Mouse (Mus musculus) liver, embryonic 14.5 days (tissue): ENCODE measurements around the gene Bnip3. TPM values are rescaled to one million over a fixed set of nuclear protein-coding genes. Genes with fewer than 3 reads are reported as not detected.

Experiments used
- ATAC-seq: fragments of 200-750 bp; cut with Nextera tagmentation; 2 replicates; pipeline ENCODE4 v1.8.0; 2017; ENCODE audit warnings: moderate number of reproducible peaks, mild to moderate bottlenecking, moderate library complexity; ENCODE audit not compliant: insufficient read depth
- DNase-seq, 3 experiments: peaks; one replicate each; pipeline ENCODE4 v3.0.0-alpha.2; 2012 to 2013; ENCODE audit warnings: low read depth in 3 of 3, low spot score in 3 of 3
- H3K27ac ChIP-seq: fragments of 300-500 bp; sonication (generic); 2 replicates; pipeline ENCODE4 v1.5.1; 2014; ENCODE audit warnings: moderate library complexity, mild to moderate bottlenecking, control low read depth, inconsistent platforms
- H3K27me3 ChIP-seq: fragments of 300-500 bp; sonication (generic); 2 replicates; pipeline ENCODE4 v1.6.1; 2014; ENCODE audit warnings: mild to moderate bottlenecking, low read length, moderate library complexity; ENCODE audit not compliant: control insufficient read depth, insufficient read depth
- H3K36me3 ChIP-seq: fragments of 300-500 bp; sonication (generic); replicated peaks from 2 replicates; pipeline ENCODE4 v1.6.1; 2014; ENCODE audit warnings: low read depth; ENCODE audit not compliant: control insufficient read depth, insufficient read depth
- H3K4me1 ChIP-seq, 2 experiments: fragments of 200-500 bp in 1 of 2; fragments of 300-500 bp in 1 of 2; sonication (generic) in 1 of 2; replicated peaks; 2 replicates each; pipeline ENCODE4 v1.6.1; 2012 to 2014; ENCODE audit warnings: antibody characterized with exemption in 1 of 2, inconsistent platforms in 1 of 2, low read length in 1 of 2; ENCODE audit not compliant: control insufficient read depth in 2 of 2, insufficient read depth in 2 of 2
- H3K4me2 ChIP-seq: fragments of 300-500 bp; sonication (generic); 2 replicates; pipeline ENCODE4 v1.6.1; 2014; ENCODE audit warnings: low read depth, mild to moderate bottlenecking, control low read depth, moderate library complexity
- H3K4me3 ChIP-seq, 2 experiments: fragments of 200-500 bp in 1 of 2; fragments of 300-500 bp in 1 of 2; sonication (generic) in 1 of 2; 2 replicates each; pipeline ENCODE4 v1.5.1; 2012 to 2014; ENCODE audit warnings: low read depth in 2 of 2, low read length in 2 of 2, mild to moderate bottlenecking in 2 of 2, control low read depth in 1 of 2, inconsistent platforms in 1 of 2, moderate library complexity in 1 of 2; ENCODE audit not compliant: insufficient read depth in 1 of 2
- H3K9ac ChIP-seq: fragments of 300-500 bp; sonication (generic); replicated peaks from 2 replicates; pipeline ENCODE4 v1.6.1; 2014; ENCODE audit warnings: mild to moderate bottlenecking, control low read depth, moderate library complexity
- H3K9me3 ChIP-seq: fragments of 300-500 bp; sonication (generic); 2 replicates; pipeline ENCODE4 v1.6.1; 2016; ENCODE audit warnings: low read length, mixed read lengths; ENCODE audit not compliant: control insufficient read depth
- CTCF ChIP-seq: IDR thresholded peaks from 2 replicates; pipeline ENCODE4 v1.5.1; 2016; ENCODE audit warnings: antibody characterized with exemption, low read depth, control low read depth
- EP300 ChIP-seq: IDR thresholded peaks from 2 replicates; pipeline ENCODE4 v1.6.1; 2016; ENCODE audit warnings: antibody characterized with exemption, low read depth
- WGBS: fragments of 180-500 bp; shearing (Covaris S2); extraction: QIAGEN DNeasy Blood & Tissue Kit; methylation state at CpG from one replicate; pipeline ENCODE4 v1.1.7; 2014; ENCODE audit not compliant: insufficient replicate concordance; 5-methylcytosine and 5-hydroxymethylcytosine counted together
- polyA plus RNA-seq, 2 experiments: library from polyadenylated mRNA; depleted of rRNA in 1 of 2; stranded (reverse) in 1 of 2; unstranded in 1 of 2; fragments of >200 nt; fragmentation: Nextera tagmentation in 1 of 2; extraction: Ambion mirVana in 1 of 2; gene quantifications; 2 replicates each; pipeline versions ENCODE4 v1.2.1 to v1.2.3; 2012 to 2014

Bnip3 gene
- 15.0 and 18.7 TPM in 2 replicates for polyA plus RNA-seq (2012; rRNA removed)
- 63.0 and 77.1 TPM in 2 replicates for polyA plus RNA-seq (2014; fragmentation: Nextera tagmentation; extraction: Ambion mirVana)

GRCm38 (mm10) chr7:138909277-138910192 lies at the start of gene Bnip3:
Bnip3 (minus strand) TSS chr7:138909519.
- Histone ChIP-seq H3K36me3 (no peaks in the 10 kb centered on the region), H3K9me3 (no peaks in the 10 kb centered on the region), H3K27ac (peak within 1 kb of the TSS; percentile 26), H3K4me3 (peak within 1 kb of the TSS; percentile 62 to 78), H3K4me2 (peak within 1 kb of the TSS; percentile 88), H3K27me3 (no peaks in the 10 kb centered on the region), H3K9ac (peak within 1 kb of the TSS; percentile 83), H3K4me1 (peaks cover 18 to 39% of the 10 kb centered on the region in 2 experiments)
- WGBS, result under 1% methylated on average over 66 of the region's 66 CpGs
- DNase-seq (peak; percentile 80 to 84 (median 81)), ATAC-seq (peak; percentile 93)
- TF ChIP-seq EP300 (0 out of 2 replicates have a peak, but pooled peaks have one; percentile 23), CTCF (no peak; the same call in 1 of the 2 replicates)

DNA sequence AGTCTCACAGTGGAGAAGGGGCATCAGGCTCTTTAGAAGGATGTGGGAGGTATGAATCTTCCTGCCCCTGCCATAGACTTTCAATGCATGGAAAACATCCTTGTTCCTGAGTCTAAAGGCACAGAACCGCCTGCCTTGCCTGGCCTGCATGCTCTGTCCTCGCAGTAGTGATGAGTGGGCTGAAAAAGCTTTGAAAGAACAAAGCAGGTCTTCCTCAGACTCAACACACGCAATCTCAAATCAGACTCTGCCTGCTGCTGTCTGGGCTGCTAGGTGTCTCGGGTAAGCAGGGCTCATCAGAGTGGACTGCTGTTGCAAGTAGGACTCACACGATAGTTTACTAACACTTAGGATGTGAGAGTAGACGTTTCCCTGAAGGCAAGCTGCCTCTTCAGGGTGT lies 47.8 kb upstream of the Bnip3 start:
- no peak for TF ChIP-seq EP300
- no peak for TF ChIP-seq CTCF
- H3K4me3 ChIP-seq, result no peak overlapping the region
- H3K27ac ChIP-seq, result no peak overlapping the region
- H3K9me3 ChIP-seq, result no peaks in the 10 kb centered on the region
- no peaks in the 10 kb centered on the region for H3K36me3 ChIP-seq
- H3K9ac ChIP-seq, result no peak overlapping the region
- H3K4me2 ChIP-seq, result no peak overlapping the region
- 44% methylated on average over 6 of the region's 6 CpGs for WGBS
- H3K27me3 ChIP-seq, result no peaks in the 10 kb centered on the region
- ATAC-seq, result no peak
- no peaks in the 10 kb centered on the region for H3K4me1 ChIP-seq
- DNase-seq, result no peak

DNA sequence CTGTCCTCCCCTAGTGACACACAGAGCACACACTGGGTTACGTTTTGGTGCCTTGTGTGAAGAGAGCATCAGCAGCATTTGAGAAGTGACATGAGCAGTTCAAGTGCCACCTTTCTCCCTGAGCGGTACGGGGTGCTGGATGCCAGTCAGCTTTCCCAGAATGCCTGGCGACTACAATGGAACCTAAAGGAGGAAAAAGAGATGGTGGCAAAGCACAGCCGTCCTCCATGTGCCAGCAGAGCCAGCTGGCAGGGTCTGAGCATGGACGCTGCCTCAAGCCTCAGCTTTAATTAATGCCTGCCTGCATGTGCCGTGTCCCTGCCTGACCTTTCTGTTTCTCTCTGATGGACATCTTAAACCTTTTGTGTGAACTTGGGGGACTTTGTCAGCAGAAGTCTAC lies 46.5 kb upstream of the Bnip3 start:
- Histone ChIP-seq H3K27me3 (no peaks in the 10 kb centered on the region), H3K4me2 (no peak overlapping the region), H3K27ac (no peak overlapping the region), H3K36me3 (no peaks in the 10 kb centered on the region), H3K4me3 (no peak overlapping the region), H3K9ac (no peak overlapping the region), H3K4me1 (no peaks in the 10 kb centered on the region), H3K9me3 (no peaks in the 10 kb centered on the region)
- DNase-seq (no peak), ATAC-seq (no peak)
- WGBS, result 58% methylated on average over 7 of the region's 7 CpGs
- TF ChIP-seq CTCF (no peak), EP300 (no peak)

- Histone ChIP-seq H3K4me3 (no peak overlapping the region), H3K27ac (no peak overlapping the region), H3K9me3 (no peaks in the 10 kb centered on the region), H3K27me3 (no peaks in the 10 kb centered on the region), H3K9ac (no peak overlapping the region), H3K4me1 (no peaks in the 10 kb centered on the region), H3K4me2 (no peak overlapping the region), H3K36me3 (no peaks in the 10 kb centered on the region)
- TF ChIP-seq EP300 (no peak), CTCF (no peak)
- WGBS, result 37% methylated on average over 8 of the region's 8 CpGs
- no peak for ATAC-seq
- DNase-seq, result no peak
These were observed 39.0 kb upstream of the Bnip3 start for GRCm38 (mm10) chr7:138948309-138948708.

DNA sequence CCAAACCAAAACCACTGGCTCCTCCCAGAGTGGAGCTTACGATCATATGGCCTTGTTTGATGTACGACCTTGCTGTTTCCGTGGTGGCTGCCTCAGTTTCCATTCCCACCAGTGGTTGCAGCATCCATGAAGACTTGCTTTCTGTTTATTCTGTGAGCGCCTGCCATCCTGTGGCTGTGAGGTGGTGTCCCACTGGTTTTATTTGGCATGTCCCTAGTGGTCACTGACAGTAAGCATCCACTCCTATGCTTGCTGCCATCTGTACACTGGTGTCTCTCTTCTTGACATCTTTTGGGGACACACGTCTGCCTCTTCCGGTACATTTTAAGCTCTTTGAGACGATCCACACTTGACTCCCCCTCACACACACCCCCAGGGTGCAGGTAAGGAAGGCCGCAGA lies 38.4 kb upstream of the Bnip3 start:
- 63% methylated on average over 8 of the region's 8 CpGs for WGBS
- DNase-seq (no peak), ATAC-seq (no peak)
- Histone ChIP-seq H3K27ac (no peak overlapping the region), H3K27me3 (no peaks in the 10 kb centered on the region), H3K4me1 (no peaks in the 10 kb centered on the region), H3K9me3 (no peaks in the 10 kb centered on the region), H3K4me2 (no peak overlapping the region), H3K4me3 (no peak overlapping the region), H3K36me3 (no peaks in the 10 kb centered on the region), H3K9ac (no peak overlapping the region)
- TF ChIP-seq CTCF (no peak), EP300 (no peak)
